Mouse (Mus musculus) stomach, embryonic 15.5 days (tissue): Measurements from ENCODE around the gene Bclaf3. TPM values are rescaled to one million over a fixed set of nuclear protein-coding genes. Genes with fewer than 3 reads are reported as not detected.

Experiments
- ATAC-seq: fragments of 200-750 bp; cut with Nextera tagmentation; 2 replicates; pipeline ENCODE4 v1.8.0; 2017; ENCODE audit warnings: low read depth, moderate number of reproducible peaks, moderate TSS enrichment; ENCODE audit not compliant: insufficient read depth, low FRiP score
- H3K27ac ChIP-seq: fragments of 300-500 bp; sonication (generic); 2 replicates; pipeline ENCODE4 v1.5.1; 2015; ENCODE audit warnings: mild to moderate bottlenecking, inconsistent platforms
- H3K27me3 ChIP-seq: fragments of 300-500 bp; sonication (generic); replicated peaks from 2 replicates; pipeline ENCODE4 v1.6.1; 2015; ENCODE audit warnings: inconsistent platforms
- H3K36me3 ChIP-seq: fragments of 300-500 bp; sonication (generic); 2 replicates; pipeline ENCODE4 v1.6.1; 2015; ENCODE audit warnings: inconsistent platforms
- H3K4me1 ChIP-seq: fragments of 300-500 bp; sonication (generic); 2 replicates; pipeline ENCODE4 v1.6.1; 2015; ENCODE audit warnings: inconsistent platforms
- H3K4me2 ChIP-seq: fragments of 300-500 bp; sonication (generic); 2 replicates; pipeline ENCODE4 v1.6.1; 2015; ENCODE audit warnings: mild to moderate bottlenecking, inconsistent platforms
- H3K4me3 ChIP-seq: fragments of 300-500 bp; sonication (generic); replicated peaks from 2 replicates; pipeline ENCODE4 v1.5.1; 2015; ENCODE audit warnings: inconsistent platforms
- H3K9ac ChIP-seq: fragments of 300-500 bp; sonication (generic); 2 replicates; pipeline ENCODE4 v1.6.1; 2015; ENCODE audit warnings: inconsistent platforms
- H3K9me3 ChIP-seq: fragments of 300-500 bp; sonication (generic); 2 replicates; pipeline ENCODE4 v1.6.1; 2016; ENCODE audit warnings: inconsistent platforms
- WGBS: fragments of 180-500 bp; shearing (Covaris S2); methylation state at CpG from one replicate; pipeline ENCODE4 v1.1.7; 2015; 5-methylcytosine and 5-hydroxymethylcytosine counted together
- polyA plus RNA-seq: library from polyadenylated mRNA; unstranded; fragments of >200 nt; fragmentation: Nextera tagmentation; extraction: Ambion mirVana; gene quantifications from 2 replicates; pipeline ENCODE4 v1.2.1, GENCODE M21; 2015

Bclaf3 gene
- polyA plus RNA-seq, 1 experiment from 2014 or later = 16.8 TPM

DNA sequence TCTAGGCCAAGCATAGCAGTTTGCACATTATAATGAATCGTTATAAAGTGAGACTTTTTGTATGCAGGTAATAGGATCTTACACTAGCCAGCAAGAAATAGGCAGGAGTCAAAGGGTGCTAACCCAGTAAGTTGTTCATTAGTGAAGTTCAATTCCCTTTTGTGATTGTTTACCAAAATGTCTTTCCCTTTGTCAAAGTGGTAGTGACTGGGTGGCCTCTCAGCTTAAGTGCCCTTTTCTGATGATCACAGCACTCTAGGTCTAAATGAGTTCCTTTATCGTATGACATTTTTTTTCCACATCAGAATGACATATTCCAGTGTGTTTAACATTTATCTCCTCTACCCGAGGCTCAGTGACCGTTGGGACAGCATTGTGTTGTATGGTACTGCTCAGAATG is 102.1 kb downstream of the Bclaf3 start:
- no peak overlapping the region for H3K9ac ChIP-seq
- H3K4me3 ChIP-seq = peak overlapping the region; percentile 59
- no peak overlapping the region for H3K27ac ChIP-seq
- 44% methylated on average over 4 of the region's 4 CpGs for WGBS
- no peaks in the 10 kb centered on the region for H3K4me1 ChIP-seq
- no peaks in the 10 kb centered on the region for H3K9me3 ChIP-seq
- H3K36me3 ChIP-seq = no peaks in the 10 kb centered on the region
- H3K27me3 ChIP-seq = no peaks in the 10 kb centered on the region
- ATAC-seq = no peak
- peak overlapping the region; percentile 70 for H3K4me2 ChIP-seq

DNA sequence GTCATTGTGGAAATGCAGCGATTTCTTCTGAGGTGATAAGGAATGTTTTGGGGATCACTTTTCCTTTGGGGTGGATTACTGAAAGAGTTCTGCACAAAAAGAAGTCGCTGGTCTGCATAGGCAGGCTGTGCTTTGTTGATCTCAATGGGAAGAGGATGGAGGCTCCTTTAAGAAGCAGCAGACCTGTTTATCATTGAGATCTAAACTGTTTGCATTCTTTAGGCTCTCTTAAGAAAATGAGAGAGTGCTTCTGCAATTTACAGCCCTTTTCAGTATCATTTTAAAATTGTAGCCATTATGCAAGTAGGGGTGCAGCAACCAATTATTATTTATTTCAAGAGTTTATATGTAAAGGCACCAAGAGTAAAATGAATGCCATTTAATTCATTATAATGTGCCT is 102.7 kb downstream of the Bclaf3 start:
- 24% methylated on average over 2 of the region's 2 CpGs for WGBS
- Histone ChIP-seq H3K4me1 (no peaks in the 10 kb centered on the region), H3K27ac (no peak overlapping the region), H3K4me2 (peak overlapping the region; percentile 70), H3K4me3 (0 out of 2 replicates have a peak overlapping the region, but pooled peaks have one; percentile 1), H3K36me3 (no peaks in the 10 kb centered on the region), H3K9ac (no peak overlapping the region), H3K27me3 (no peaks in the 10 kb centered on the region), H3K9me3 (no peaks in the 10 kb centered on the region)
- ATAC-seq = no peak

DNA sequence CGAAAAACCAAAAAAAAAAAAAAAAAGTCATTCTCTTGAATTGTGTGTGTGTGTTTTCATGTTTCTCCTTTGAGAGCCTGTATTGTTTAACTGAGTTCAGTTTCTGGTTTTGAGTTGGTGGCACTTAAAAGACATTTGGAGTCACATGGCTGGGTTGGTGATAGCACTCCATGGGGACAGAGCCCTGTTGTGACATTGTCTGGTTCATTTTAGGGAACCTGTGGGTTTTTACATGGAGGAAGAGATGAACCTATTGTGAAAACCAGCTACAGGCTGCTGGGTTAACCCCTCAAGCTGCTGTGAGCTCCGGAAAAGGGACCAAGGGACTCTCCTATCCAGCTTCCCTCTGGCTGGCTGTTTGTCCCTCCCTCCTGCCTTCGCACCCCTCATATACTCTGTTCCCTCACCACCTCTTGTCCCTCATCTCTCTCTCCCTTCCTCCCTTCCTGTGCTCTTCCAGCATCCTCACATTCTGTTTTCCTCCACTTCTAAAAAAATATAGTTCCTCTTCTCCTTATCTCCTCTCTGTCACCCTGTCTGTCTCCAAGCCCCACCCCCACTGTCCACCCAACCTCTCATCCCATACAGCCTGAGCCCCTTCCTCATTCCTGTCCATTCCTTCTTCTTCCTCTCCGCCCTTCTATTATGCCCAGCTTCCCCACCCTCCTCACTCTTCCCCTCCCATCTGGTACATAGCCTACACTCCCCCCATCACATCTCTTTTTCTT is 112.2 kb downstream of the Bclaf3 start:
- H3K27me3 ChIP-seq = no peaks in the 10 kb centered on the region
- H3K36me3 ChIP-seq = no peaks in the 10 kb centered on the region
- ATAC-seq = no peak
- H3K27ac ChIP-seq = no peak overlapping the region
- WGBS = 82% methylated on average over 4 of the region's 4 CpGs
- H3K9ac ChIP-seq = no peak overlapping the region
- no peak overlapping the region for H3K4me2 ChIP-seq
- no peaks in the 10 kb centered on the region for H3K4me1 ChIP-seq
- H3K9me3 ChIP-seq = no peaks in the 10 kb centered on the region
- no peak overlapping the region for H3K4me3 ChIP-seq

DNA sequence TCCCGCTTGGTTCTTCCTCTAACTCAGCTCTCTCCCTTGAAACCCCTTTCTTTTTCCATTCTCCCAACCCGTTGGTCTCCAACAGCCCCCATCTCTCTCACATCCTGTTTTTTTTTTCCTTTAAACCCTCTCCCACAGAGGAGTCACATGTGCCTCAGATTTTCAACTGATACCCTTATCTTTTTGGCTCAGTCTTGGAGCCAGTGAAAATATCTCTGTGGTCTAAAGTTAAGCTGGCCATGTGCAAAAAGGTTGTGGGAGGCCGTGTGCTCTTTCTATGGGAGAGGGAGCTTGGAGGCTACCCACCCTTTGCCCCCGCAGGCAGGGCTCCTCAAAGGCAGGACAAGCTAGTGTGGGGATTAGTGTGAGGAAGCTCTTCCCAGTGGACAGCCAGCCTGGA is 113.5 kb downstream of the Bclaf3 start:
- Histone ChIP-seq H3K4me1 (no peaks in the 10 kb centered on the region), H3K36me3 (no peaks in the 10 kb centered on the region), H3K9me3 (no peaks in the 10 kb centered on the region), H3K4me2 (no peak overlapping the region), H3K27me3 (no peaks in the 10 kb centered on the region), H3K9ac (no peak overlapping the region), H3K27ac (no peak overlapping the region), H3K4me3 (no peak overlapping the region)
- ATAC-seq = no peak
- 69% methylated on average over 4 of the region's 4 CpGs for WGBS

Other genes with a start within 250 kb of the Bclaf3 start
- 132 and 138 TPM in 2 replicates for gene Eif1ax, start 154.5 kb upstream of the Bclaf3 start, polyA plus RNA-seq
- 1.8 and 2.0 TPM in 2 replicates for gene Map7d2, start 112.1 kb upstream of the Bclaf3 start, polyA plus RNA-seq
- gene Sh3kbp1, start 100.6 kb downstream of the Bclaf3 start, polyA plus RNA-seq = 28.4 and 31.9 TPM in 2 replicates